Mouse (Mus musculus) intestine, embryonic 16.5 days (tissue): Measurements from ENCODE around the gene Fxyd7. TPM values are rescaled to one million over a fixed set of nuclear protein-coding genes. Genes with fewer than 3 reads are reported as not detected.

ENCODE experiments used
- ATAC-seq: fragments of 200-750 bp; cut with Nextera tagmentation; 2 replicates; pipeline ENCODE4 v1.8.0; 2017; ENCODE audit warnings: moderate TSS enrichment, moderate library complexity
- H3K27ac ChIP-seq: fragments of 300-500 bp; sonication (generic); 2 replicates; pipeline ENCODE4 v1.5.1; 2014; ENCODE audit warnings: mild to moderate bottlenecking, low read length
- H3K27me3 ChIP-seq: fragments of 300-500 bp; sonication (generic); replicated peaks from 2 replicates; pipeline ENCODE4 v1.6.1; 2014; ENCODE audit warnings: low read length, control low read depth, mixed read lengths; ENCODE audit not compliant: control insufficient read depth, insufficient read depth
- H3K36me3 ChIP-seq: fragments of 300-500 bp; sonication (generic); 2 replicates; pipeline ENCODE4 v1.6.1; 2014; ENCODE audit warnings: low read length, control low read depth; ENCODE audit not compliant: control insufficient read depth, insufficient read depth
- H3K4me1 ChIP-seq: fragments of 300-500 bp; sonication (generic); 2 replicates; pipeline ENCODE4 v1.6.1; 2014; ENCODE audit warnings: low read length, control low read depth, mixed read lengths; ENCODE audit not compliant: control insufficient read depth, insufficient read depth
- H3K4me2 ChIP-seq: fragments of 300-500 bp; sonication (generic); 2 replicates; pipeline ENCODE4 v1.6.1; 2014; ENCODE audit warnings: low read depth, low read length, control low read depth
- H3K4me3 ChIP-seq: fragments of 300-500 bp; sonication (generic); 2 replicates; pipeline ENCODE4 v1.5.1; 2014; ENCODE audit warnings: mild to moderate bottlenecking, low read length
- H3K9ac ChIP-seq: fragments of 300-500 bp; sonication (generic); 2 replicates; pipeline ENCODE4 v1.6.1; 2014; ENCODE audit warnings: low read depth, low read length
- H3K9me3 ChIP-seq: fragments of 300-500 bp; sonication (generic); 2 replicates; pipeline ENCODE4 v1.6.1; 2016; ENCODE audit warnings: low read length, control low read depth; ENCODE audit not compliant: control insufficient read depth
- whole genome bisulfite sequencing: fragments of 180-500 bp; shearing (Covaris S2); extraction: QIAGEN DNeasy Blood & Tissue Kit; methylation state at CpG from one replicate; pipeline ENCODE4 v1.1.7; 2014; 5-methylcytosine and 5-hydroxymethylcytosine counted together
- polyA plus RNA-seq: library from polyadenylated mRNA; unstranded; fragments of >200 nt; fragmentation: Nextera tagmentation; extraction: Ambion mirVana; gene quantifications from 2 replicates; pipeline ENCODE4 v1.2.1, GENCODE M21; 2015

Fxyd7 gene
- polyA plus RNA-seq, 1 experiment from 2014 or later, result 22.0 TPM

- H3K36me3 ChIP-seq, result no peaks in the 10 kb centered on the region
- H3K4me2 ChIP-seq, result no peak overlapping the region
- 76% methylated on average over 3 of the region's 3 CpGs for WGBS
- no peak for ATAC-seq
- H3K9ac ChIP-seq, result no peak overlapping the region
- H3K9me3 ChIP-seq, result no peaks in the 10 kb centered on the region
- H3K27ac ChIP-seq, result no peak overlapping the region
- H3K27me3 ChIP-seq, result no peaks in the 10 kb centered on the region
- no peak overlapping the region for H3K4me3 ChIP-seq
- H3K4me1 ChIP-seq, result no peaks in the 10 kb centered on the region
Observed at GRCm38 (mm10) chr7:31088206-31088605, 36.9 kb upstream of the Fxyd7 start.

GRCm38 (mm10) chr7:31087262-31087661, 36.0 kb upstream of the Fxyd7 start:
- Histone ChIP-seq H3K4me3 (no peak overlapping the region), H3K27me3 (no peaks in the 10 kb centered on the region), H3K4me2 (no peak overlapping the region), H3K9me3 (no peaks in the 10 kb centered on the region), H3K27ac (no peak overlapping the region), H3K36me3 (no peaks in the 10 kb centered on the region), H3K9ac (no peak overlapping the region), H3K4me1 (0 out of 2 replicates have a peak, but pooled peaks cover 3% of the 10 kb centered on the region)
- no peak for ATAC-seq
- 76% methylated on average over 2 of the region's 2 CpGs for WGBS

- Histone ChIP-seq H3K4me3 (no peak overlapping the region), H3K36me3 (no peaks in the 10 kb centered on the region), H3K27me3 (no peaks in the 10 kb centered on the region), H3K9me3 (no peaks in the 10 kb centered on the region), H3K9ac (no peak overlapping the region), H3K27ac (no peak overlapping the region), H3K4me1 (0 out of 2 replicates have a peak, but pooled peaks cover 3% of the 10 kb centered on the region), H3K4me2 (no peak overlapping the region)
- WGBS, result 87% methylated on average over 9 of the region's 9 CpGs
- ATAC-seq, result no peak
Observed at GRCm38 (mm10) chr7:31086175-31086755, 35.0 kb upstream of the Fxyd7 start.

- H3K27me3 ChIP-seq, result no peaks in the 10 kb centered on the region
- 0 out of 2 replicates have a peak overlapping the region, but pooled peaks have one; percentile 2 for H3K27ac ChIP-seq
- peak; percentile 54 for ATAC-seq
- H3K4me1 ChIP-seq, result 0 out of 2 replicates have a peak, but pooled peaks cover 3% of the 10 kb centered on the region
- WGBS, result 49% methylated on average over 3 of the region's 3 CpGs
- no peaks in the 10 kb centered on the region for H3K9me3 ChIP-seq
- H3K9ac ChIP-seq, result no peak overlapping the region
- H3K4me3 ChIP-seq, result no peak overlapping the region
- no peaks in the 10 kb centered on the region for H3K36me3 ChIP-seq
- H3K4me2 ChIP-seq, result no peak overlapping the region
Observed at GRCm38 (mm10) chr7:31085171-31085570, 33.9 kb upstream of the Fxyd7 start.

- H3K4me3 ChIP-seq, result no peak overlapping the region
- 39% methylated on average over 9 of the region's 9 CpGs for WGBS
- H3K27me3 ChIP-seq, result no peaks in the 10 kb centered on the region
- ATAC-seq, result 0 out of 2 replicates have a peak, but pooled peaks have one; percentile 45
- 0 out of 2 replicates have a peak, but pooled peaks cover 3% of the 10 kb centered on the region for H3K4me1 ChIP-seq
- H3K9ac ChIP-seq, result no peak overlapping the region
- no peaks in the 10 kb centered on the region for H3K9me3 ChIP-seq
- H3K36me3 ChIP-seq, result no peaks in the 10 kb centered on the region
- H3K4me2 ChIP-seq, result no peak overlapping the region
- H3K27ac ChIP-seq, result no peak overlapping the region; the same call in 1 of the 2 replicates
Observed at GRCm38 (mm10) chr7:31084140-31084539, 32.9 kb upstream of the Fxyd7 start.

GRCm38 (mm10) chr7:31082831-31083588, 31.7 kb upstream of the Fxyd7 start:
- 0 out of 2 replicates have a peak, but pooled peaks cover 3% of the 10 kb centered on the region for H3K4me1 ChIP-seq
- H3K9me3 ChIP-seq, result no peaks in the 10 kb centered on the region
- no peaks in the 10 kb centered on the region for H3K27me3 ChIP-seq
- H3K9ac ChIP-seq, result no peak overlapping the region
- 62% methylated on average over 14 of the region's 14 CpGs for WGBS
- no peak overlapping the region for H3K4me2 ChIP-seq
- peak; percentile 21; the same call in 1 of the 2 replicates for ATAC-seq
- no peak overlapping the region for H3K4me3 ChIP-seq
- no peaks in the 10 kb centered on the region for H3K36me3 ChIP-seq
- H3K27ac ChIP-seq, result no peak overlapping the region; the same call in 1 of the 2 replicates

- no peak overlapping the region for H3K4me2 ChIP-seq
- H3K4me3 ChIP-seq, result no peak overlapping the region
- no peak for ATAC-seq
- no peak overlapping the region for H3K9ac ChIP-seq
- no peaks in the 10 kb centered on the region for H3K27me3 ChIP-seq
- 0 out of 2 replicates have a peak, but pooled peaks cover 3% of the 10 kb centered on the region for H3K4me1 ChIP-seq
- H3K27ac ChIP-seq, result no peak overlapping the region
- no peaks in the 10 kb centered on the region for H3K36me3 ChIP-seq
- no peaks in the 10 kb centered on the region for H3K9me3 ChIP-seq
Observed at GRCm38 (mm10) chr7:31082106-31082505, 30.8 kb upstream of the Fxyd7 start.

GRCm38 (mm10) chr7:31081106-31081505, 29.8 kb upstream of the Fxyd7 start:
- 50% methylated on average over 1 of the region's 1 CpGs for WGBS
- Histone ChIP-seq H3K4me3 (no peak overlapping the region), H3K9ac (no peak overlapping the region), H3K27ac (no peak overlapping the region), H3K27me3 (no peaks in the 10 kb centered on the region), H3K36me3 (no peaks in the 10 kb centered on the region), H3K9me3 (no peaks in the 10 kb centered on the region), H3K4me1 (peaks cover 8% of the 10 kb centered on the region; the same call in 1 of the 2 replicates), H3K4me2 (no peak overlapping the region)
- ATAC-seq, result no peak

- no peak overlapping the region for H3K27ac ChIP-seq
- WGBS, result 68% methylated on average over 3 of the region's 3 CpGs
- ATAC-seq, result no peak
- H3K4me2 ChIP-seq, result no peak overlapping the region
- no peak overlapping the region for H3K9ac ChIP-seq
- no peaks in the 10 kb centered on the region for H3K27me3 ChIP-seq
- no peak overlapping the region for H3K4me3 ChIP-seq
- no peaks in the 10 kb centered on the region for H3K36me3 ChIP-seq
- no peaks in the 10 kb centered on the region for H3K9me3 ChIP-seq
- H3K4me1 ChIP-seq, result peaks cover 8% of the 10 kb centered on the region; the same call in 1 of the 2 replicates
Observed at GRCm38 (mm10) chr7:31080611-31081010, 29.3 kb upstream of the Fxyd7 start.
